Mouse (Mus musculus) liver, embryonic 14.5 days (tissue): ENCODE results near the gene Galc. TPM values are rescaled to one million over a fixed set of nuclear protein-coding genes. Genes with fewer than 3 reads are reported as not detected.

Source experiments
- ATAC-seq: fragments of 200-750 bp; cut with Nextera tagmentation; 2 replicates; pipeline ENCODE4 v1.8.0; 2017; ENCODE audit warnings: moderate number of reproducible peaks, mild to moderate bottlenecking, moderate library complexity; ENCODE audit not compliant: insufficient read depth
- DNase-seq, 3 experiments: peaks; one replicate each; pipeline ENCODE4 v3.0.0-alpha.2; 2012 to 2013; ENCODE audit warnings: low read depth in 3 of 3, low spot score in 3 of 3
- H3K27ac ChIP-seq: fragments of 300-500 bp; sonication (generic); 2 replicates; pipeline ENCODE4 v1.5.1; 2014; ENCODE audit warnings: moderate library complexity, mild to moderate bottlenecking, control low read depth, inconsistent platforms
- H3K27me3 ChIP-seq: fragments of 300-500 bp; sonication (generic); 2 replicates; pipeline ENCODE4 v1.6.1; 2014; ENCODE audit warnings: mild to moderate bottlenecking, low read length, moderate library complexity; ENCODE audit not compliant: control insufficient read depth, insufficient read depth
- H3K36me3 ChIP-seq: fragments of 300-500 bp; sonication (generic); replicated peaks from 2 replicates; pipeline ENCODE4 v1.6.1; 2014; ENCODE audit warnings: low read depth; ENCODE audit not compliant: control insufficient read depth, insufficient read depth
- H3K4me1 ChIP-seq, 2 experiments: fragments of 200-500 bp in 1 of 2; fragments of 300-500 bp in 1 of 2; sonication (generic) in 1 of 2; replicated peaks; 2 replicates each; pipeline ENCODE4 v1.6.1; 2012 to 2014; ENCODE audit warnings: antibody characterized with exemption in 1 of 2, inconsistent platforms in 1 of 2, low read length in 1 of 2; ENCODE audit not compliant: control insufficient read depth in 2 of 2, insufficient read depth in 2 of 2
- H3K4me2 ChIP-seq: fragments of 300-500 bp; sonication (generic); 2 replicates; pipeline ENCODE4 v1.6.1; 2014; ENCODE audit warnings: low read depth, mild to moderate bottlenecking, control low read depth, moderate library complexity
- H3K4me3 ChIP-seq, 2 experiments: fragments of 200-500 bp in 1 of 2; fragments of 300-500 bp in 1 of 2; sonication (generic) in 1 of 2; 2 replicates each; pipeline ENCODE4 v1.5.1; 2012 to 2014; ENCODE audit warnings: low read depth in 2 of 2, low read length in 2 of 2, mild to moderate bottlenecking in 2 of 2, control low read depth in 1 of 2, inconsistent platforms in 1 of 2, moderate library complexity in 1 of 2; ENCODE audit not compliant: insufficient read depth in 1 of 2
- H3K9ac ChIP-seq: fragments of 300-500 bp; sonication (generic); replicated peaks from 2 replicates; pipeline ENCODE4 v1.6.1; 2014; ENCODE audit warnings: mild to moderate bottlenecking, control low read depth, moderate library complexity
- H3K9me3 ChIP-seq: fragments of 300-500 bp; sonication (generic); 2 replicates; pipeline ENCODE4 v1.6.1; 2016; ENCODE audit warnings: low read length, mixed read lengths; ENCODE audit not compliant: control insufficient read depth
- CTCF ChIP-seq: IDR thresholded peaks from 2 replicates; pipeline ENCODE4 v1.5.1; 2016; ENCODE audit warnings: antibody characterized with exemption, low read depth, control low read depth
- EP300 ChIP-seq: IDR thresholded peaks from 2 replicates; pipeline ENCODE4 v1.6.1; 2016; ENCODE audit warnings: antibody characterized with exemption, low read depth
- WGBS: fragments of 180-500 bp; shearing (Covaris S2); extraction: QIAGEN DNeasy Blood & Tissue Kit; methylation state at CpG from one replicate; pipeline ENCODE4 v1.1.7; 2014; ENCODE audit not compliant: insufficient replicate concordance; 5-methylcytosine and 5-hydroxymethylcytosine counted together
- polyA plus RNA-seq, 2 experiments: library from polyadenylated mRNA; depleted of rRNA in 1 of 2; stranded (reverse) in 1 of 2; unstranded in 1 of 2; fragments of >200 nt; fragmentation: Nextera tagmentation in 1 of 2; extraction: Ambion mirVana in 1 of 2; gene quantifications; 2 replicates each; pipeline versions ENCODE4 v1.2.1 to v1.2.3; 2012 to 2014

The Galc gene
- polyA plus RNA-seq, 2 experiments: 2.2 to 2.4 TPM

GRCm38 (mm10) chr12:98213332-98213731, 45.9 kb downstream of the Galc start:
- no peak overlapping the region for H3K4me2 ChIP-seq
- no peaks in the 10 kb centered on the region for H3K4me1 ChIP-seq
- no peaks in the 10 kb centered on the region for H3K36me3 ChIP-seq
- no peak overlapping the region for H3K9ac ChIP-seq
- 85% methylated on average over 7 of the region's 7 CpGs for WGBS
- ATAC-seq (no peak), DNase-seq (no peak)
- no peak overlapping the region for H3K4me3 ChIP-seq
- H3K27ac ChIP-seq: no peak overlapping the region
- H3K9me3 ChIP-seq: no peaks in the 10 kb centered on the region
- no peaks in the 10 kb centered on the region for H3K27me3 ChIP-seq
- TF ChIP-seq EP300 (no peak), CTCF (no peak)

DNA sequence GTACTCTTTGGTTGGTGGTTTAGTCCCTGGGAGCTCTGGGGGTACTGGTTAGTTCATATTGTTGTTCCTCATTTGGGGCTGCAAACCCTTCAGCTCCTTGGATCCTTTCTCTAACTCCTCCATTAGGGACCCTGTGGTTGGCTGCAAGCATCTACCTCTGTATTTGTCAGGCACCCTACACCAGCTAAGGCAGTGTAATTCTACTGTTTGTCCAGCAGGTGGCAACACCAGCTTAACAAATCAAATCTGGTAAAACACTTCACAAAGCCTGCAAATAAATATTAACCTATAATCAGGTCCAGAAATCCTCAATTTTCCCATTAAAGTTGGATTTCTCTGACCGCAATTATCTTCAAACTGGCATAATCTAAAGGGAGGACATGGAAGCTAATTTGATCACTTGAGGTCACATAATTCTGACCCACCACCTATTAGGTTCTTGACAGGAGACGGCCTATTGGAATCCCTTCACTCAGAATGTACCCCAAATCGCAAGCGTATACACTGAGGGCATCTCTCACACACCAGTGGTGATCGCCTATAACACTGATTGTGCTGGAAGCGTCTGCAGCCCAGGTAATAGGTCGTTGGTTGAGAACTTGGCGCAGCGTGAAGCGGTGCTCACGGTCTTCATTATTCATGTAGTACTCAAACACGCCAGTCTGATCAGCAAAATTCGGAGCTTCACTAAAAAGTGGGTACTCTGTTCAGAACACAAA, 46.6 kb downstream of the Galc start:
- Histone ChIP-seq H3K4me3 (no peak overlapping the region), H3K27ac (no peak overlapping the region), H3K9ac (no peak overlapping the region), H3K36me3 (no peaks in the 10 kb centered on the region), H3K4me2 (no peak overlapping the region), H3K4me1 (no peaks in the 10 kb centered on the region), H3K9me3 (no peaks in the 10 kb centered on the region), H3K27me3 (no peaks in the 10 kb centered on the region)
- WGBS: 72% methylated on average over 13 of the region's 13 CpGs
- TF ChIP-seq CTCF (peak; percentile 75), EP300 (no peak)
- ATAC-seq: peak; percentile 31; the same call in 1 of the 2 replicates
- DNase-seq: peak in 2 of 3 experiments; percentile 2 to 18

- no peak overlapping the region for H3K4me3 ChIP-seq
- TF ChIP-seq CTCF (no peak), EP300 (no peak)
- H3K27ac ChIP-seq: no peak overlapping the region
- no peak for ATAC-seq
- H3K4me1 ChIP-seq: no peaks in the 10 kb centered on the region
- H3K9ac ChIP-seq: no peak overlapping the region
- H3K4me2 ChIP-seq: no peak overlapping the region
- no peaks in the 10 kb centered on the region for H3K9me3 ChIP-seq
- WGBS: 49% methylated on average over 6 of the region's 6 CpGs
- no peaks in the 10 kb centered on the region for H3K27me3 ChIP-seq
- H3K36me3 ChIP-seq: no peaks in the 10 kb centered on the region
- no peak for DNase-seq
Measured at GRCm38 (mm10) chr12:98210495-98210894, 48.8 kb downstream of the Galc start.

DNA sequence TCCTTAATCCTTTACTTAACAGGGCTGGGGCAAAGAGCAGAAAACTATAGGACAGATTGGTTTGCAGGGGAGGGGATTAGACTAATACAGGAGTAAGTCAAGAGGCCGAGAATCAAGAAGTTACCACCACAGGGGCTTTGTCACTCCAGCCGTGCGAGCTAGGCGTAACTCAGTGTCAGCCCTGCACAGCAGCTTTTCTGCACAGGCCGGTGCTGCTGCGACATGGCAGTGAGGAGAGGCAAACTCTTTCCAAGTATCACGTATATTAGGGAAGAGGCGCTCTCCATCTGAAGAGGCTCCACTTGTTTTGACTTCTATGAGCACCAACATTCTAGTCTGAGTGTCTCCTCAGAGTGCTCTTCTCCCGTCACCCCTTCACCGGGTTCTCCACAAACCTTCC, 51.2 kb downstream of the Galc start:
- DNase-seq: no peak
- WGBS: 78% methylated on average over 10 of the region's 10 CpGs
- Histone ChIP-seq H3K9me3 (no peaks in the 10 kb centered on the region), H3K9ac (no peak overlapping the region), H3K36me3 (no peaks in the 10 kb centered on the region), H3K4me1 (no peaks in the 10 kb centered on the region), H3K4me2 (no peak overlapping the region), H3K4me3 (no peak overlapping the region), H3K27ac (no peak overlapping the region), H3K27me3 (no peaks in the 10 kb centered on the region)
- ATAC-seq: no peak
- TF ChIP-seq CTCF: no peak
- TF ChIP-seq EP300: no peak

DNA sequence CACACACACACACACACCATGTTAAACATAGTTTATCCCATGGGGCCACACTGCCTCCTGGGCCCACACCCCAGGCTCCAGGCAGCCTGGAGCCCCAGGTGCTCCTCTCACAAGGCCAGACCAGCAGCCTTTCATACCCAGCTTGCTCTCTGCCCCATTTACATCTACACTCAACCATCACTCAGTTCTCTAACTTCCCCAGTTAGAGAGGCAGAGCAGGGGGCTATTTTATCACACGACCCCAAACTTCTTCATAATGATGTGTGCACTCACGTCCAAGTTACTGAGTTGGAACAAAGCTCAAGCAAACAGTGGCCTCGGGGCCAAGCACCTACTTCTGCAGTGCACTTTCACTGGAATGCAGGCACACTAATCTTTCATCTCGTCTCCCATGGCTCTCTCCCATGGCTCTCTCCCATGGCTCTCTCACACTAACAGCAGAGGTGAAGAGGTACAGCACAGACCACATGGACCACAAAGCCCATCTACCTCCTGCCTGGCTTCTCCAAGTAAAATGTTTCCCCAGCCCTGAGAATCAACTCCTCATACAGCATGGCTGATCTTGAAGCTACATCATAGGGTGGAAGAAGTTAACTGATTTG, 53.7 kb downstream of the Galc start:
- H3K36me3 ChIP-seq: no peaks in the 10 kb centered on the region
- no peak for TF ChIP-seq EP300
- TF ChIP-seq CTCF: no peak
- no peak overlapping the region for H3K4me3 ChIP-seq
- no peak for ATAC-seq
- no peak overlapping the region for H3K9ac ChIP-seq
- H3K27ac ChIP-seq: no peak overlapping the region
- WGBS: 61% methylated on average over 4 of the region's 4 CpGs
- H3K27me3 ChIP-seq: no peaks in the 10 kb centered on the region
- DNase-seq: no peak
- no peaks in the 10 kb centered on the region for H3K9me3 ChIP-seq
- H3K4me1 ChIP-seq: no peaks in the 10 kb centered on the region
- no peak overlapping the region for H3K4me2 ChIP-seq
